Mouse (Mus musculus) stomach, embryonic 15.5 days (tissue): ENCODE data around the gene Nfkbil1. TPM values are rescaled to one million over a fixed set of nuclear protein-coding genes. Genes with fewer than 3 reads are reported as not detected.

Experiments used
- ATAC-seq: fragments of 200-750 bp; cut with Nextera tagmentation; 2 replicates; pipeline ENCODE4 v1.8.0; 2017; ENCODE audit warnings: low read depth, moderate number of reproducible peaks, moderate TSS enrichment; ENCODE audit not compliant: insufficient read depth, low FRiP score
- H3K27ac ChIP-seq: fragments of 300-500 bp; sonication (generic); 2 replicates; pipeline ENCODE4 v1.5.1; 2015; ENCODE audit warnings: mild to moderate bottlenecking, inconsistent platforms
- H3K27me3 ChIP-seq: fragments of 300-500 bp; sonication (generic); replicated peaks from 2 replicates; pipeline ENCODE4 v1.6.1; 2015; ENCODE audit warnings: inconsistent platforms
- H3K36me3 ChIP-seq: fragments of 300-500 bp; sonication (generic); 2 replicates; pipeline ENCODE4 v1.6.1; 2015; ENCODE audit warnings: inconsistent platforms
- H3K4me1 ChIP-seq: fragments of 300-500 bp; sonication (generic); 2 replicates; pipeline ENCODE4 v1.6.1; 2015; ENCODE audit warnings: inconsistent platforms
- H3K4me2 ChIP-seq: fragments of 300-500 bp; sonication (generic); 2 replicates; pipeline ENCODE4 v1.6.1; 2015; ENCODE audit warnings: mild to moderate bottlenecking, inconsistent platforms
- H3K4me3 ChIP-seq: fragments of 300-500 bp; sonication (generic); replicated peaks from 2 replicates; pipeline ENCODE4 v1.5.1; 2015; ENCODE audit warnings: inconsistent platforms
- H3K9ac ChIP-seq: fragments of 300-500 bp; sonication (generic); 2 replicates; pipeline ENCODE4 v1.6.1; 2015; ENCODE audit warnings: inconsistent platforms
- H3K9me3 ChIP-seq: fragments of 300-500 bp; sonication (generic); 2 replicates; pipeline ENCODE4 v1.6.1; 2016; ENCODE audit warnings: inconsistent platforms
- WGBS: fragments of 180-500 bp; shearing (Covaris S2); methylation state at CpG from one replicate; pipeline ENCODE4 v1.1.7; 2015; 5-methylcytosine and 5-hydroxymethylcytosine counted together
- polyA plus RNA-seq: library from polyadenylated mRNA; unstranded; fragments of >200 nt; fragmentation: Nextera tagmentation; extraction: Ambion mirVana; gene quantifications from 2 replicates; pipeline ENCODE4 v1.2.1, GENCODE M21; 2015

Gene Nfkbil1
- polyA plus RNA-seq: 12.5 and 14.1 TPM in 2 replicates

- Histone ChIP-seq H3K4me1 (peaks cover 41% of the 10 kb centered on the region), H3K4me3 (peak within 1 kb of the TSS; percentile 58), H3K9ac (peak within 1 kb of the TSS; percentile 70), H3K4me2 (peak within 1 kb of the TSS; percentile 79), H3K27me3 (no peaks in the 10 kb centered on the region), H3K9me3 (no peaks in the 10 kb centered on the region), H3K27ac (peak within 1 kb of the TSS; percentile 95), H3K36me3 (peaks cover 5% of the 10 kb centered on the region; the same call in 1 of the 2 replicates)
- under 1% methylated on average over 35 of the region's 35 CpGs for WGBS
- peak; percentile 80 for ATAC-seq
Measured at GRCm38 (mm10) chr17:35235614-35236389, at the start of gene Nfkbil1. Gene Nfkbil1 (minus strand): TSS chr17:35235792.

- Histone ChIP-seq H3K9ac (no peak overlapping the region), H3K36me3 (no peaks in the 10 kb centered on the region), H3K4me3 (no peak overlapping the region), H3K27me3 (peaks cover 16% of the 10 kb centered on the region), H3K4me2 (no peak overlapping the region), H3K27ac (no peak overlapping the region), H3K9me3 (no peaks in the 10 kb centered on the region), H3K4me1 (no peaks in the 10 kb centered on the region)
- WGBS: 58% methylated on average over 3 of the region's 3 CpGs
- ATAC-seq: no peak
Measured at GRCm38 (mm10) chr17:35280276-35280675, 44.7 kb upstream of the Nfkbil1 start.

DNA sequence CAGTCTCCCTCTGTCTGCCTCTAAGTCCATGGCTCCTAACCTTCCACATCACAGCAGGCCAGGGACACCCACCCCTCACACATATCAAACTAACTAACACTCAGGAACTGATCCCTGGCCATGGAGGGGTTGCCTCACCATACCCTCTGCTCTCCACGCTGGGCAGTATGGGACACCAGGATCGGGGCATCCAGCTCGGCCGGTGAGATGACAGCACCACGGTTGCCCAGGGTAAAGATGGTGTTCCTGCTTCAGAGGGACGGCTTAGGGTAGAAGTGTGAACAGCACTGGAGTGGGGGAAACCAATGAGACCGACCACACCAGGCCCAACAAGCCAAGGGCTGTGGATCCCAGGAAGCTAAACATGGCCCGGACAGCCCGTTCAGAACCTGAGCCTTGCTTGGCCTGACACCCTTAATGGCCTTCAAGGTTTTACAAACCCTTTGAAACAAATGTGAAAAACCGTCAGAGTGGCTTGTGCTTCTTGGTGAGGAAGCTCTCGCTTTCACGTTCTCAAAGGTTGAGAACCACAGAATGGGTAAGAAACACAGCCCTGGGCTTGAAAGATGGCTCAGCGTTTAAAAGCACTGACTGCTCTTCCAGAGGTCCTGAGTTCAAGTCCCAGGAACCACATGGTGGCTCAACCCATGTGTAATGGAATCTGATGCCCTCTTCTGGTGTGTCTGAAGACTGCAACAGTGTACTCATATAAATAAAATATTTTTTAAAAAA is 43.5 kb upstream of the Nfkbil1 start:
- WGBS: 86% methylated on average over 13 of the region's 13 CpGs

DNA sequence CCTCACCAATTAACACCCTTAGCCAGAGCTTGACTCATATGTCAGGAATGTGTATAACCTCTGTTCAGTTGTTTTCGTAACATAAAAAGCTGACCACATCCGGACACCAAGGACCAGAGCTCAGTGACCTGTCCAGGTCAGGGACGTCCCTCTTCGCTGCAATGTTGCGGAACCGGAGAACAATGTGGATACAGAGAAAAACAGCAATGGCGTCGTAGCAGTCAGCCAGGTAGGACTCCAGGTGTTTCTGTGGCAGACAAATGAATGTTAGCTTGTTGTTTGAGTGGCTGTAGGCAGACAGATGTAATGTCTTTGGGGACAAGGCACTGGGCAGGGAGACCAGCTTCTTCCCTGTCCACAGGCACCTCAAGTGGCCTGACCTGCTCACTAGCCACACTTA is 42.5 kb upstream of the Nfkbil1 start:
- no peaks in the 10 kb centered on the region for H3K9me3 ChIP-seq
- ATAC-seq: no peak
- H3K9ac ChIP-seq: no peak overlapping the region
- no peak overlapping the region for H3K27ac ChIP-seq
- peaks cover 21% of the 10 kb centered on the region for H3K27me3 ChIP-seq
- no peak overlapping the region for H3K4me2 ChIP-seq
- H3K4me3 ChIP-seq: no peak overlapping the region
- no peaks in the 10 kb centered on the region for H3K4me1 ChIP-seq
- H3K36me3 ChIP-seq: no peaks in the 10 kb centered on the region
- 84% methylated on average over 8 of the region's 8 CpGs for whole genome bisulfite sequencing

More for the DNA sequence above, 43.5 kb upstream of the Nfkbil1 start:
- Histone ChIP-seq H3K27me3 (peaks cover 21% of the 10 kb centered on the region), H3K4me1 (no peaks in the 10 kb centered on the region), H3K36me3 (no peaks in the 10 kb centered on the region), H3K4me3 (no peak overlapping the region), H3K9ac (no peak overlapping the region), H3K4me2 (no peak overlapping the region), H3K27ac (no peak overlapping the region), H3K9me3 (no peaks in the 10 kb centered on the region)
- ATAC-seq: no peak

- H3K27ac ChIP-seq: no peak overlapping the region
- H3K9ac ChIP-seq: no peak overlapping the region; the same call in 1 of the 2 replicates
- no peak overlapping the region for H3K4me2 ChIP-seq
- H3K9me3 ChIP-seq: no peaks in the 10 kb centered on the region
- 15% methylated on average over 13 of the region's 13 CpGs for WGBS
- ATAC-seq: no peak
- no peaks in the 10 kb centered on the region for H3K4me1 ChIP-seq
- H3K4me3 ChIP-seq: no peak overlapping the region
- H3K27me3 ChIP-seq: peaks cover 21% of the 10 kb centered on the region
- no peaks in the 10 kb centered on the region for H3K36me3 ChIP-seq
Measured at GRCm38 (mm10) chr17:35276304-35276864, 40.8 kb upstream of the Nfkbil1 start.

DNA sequence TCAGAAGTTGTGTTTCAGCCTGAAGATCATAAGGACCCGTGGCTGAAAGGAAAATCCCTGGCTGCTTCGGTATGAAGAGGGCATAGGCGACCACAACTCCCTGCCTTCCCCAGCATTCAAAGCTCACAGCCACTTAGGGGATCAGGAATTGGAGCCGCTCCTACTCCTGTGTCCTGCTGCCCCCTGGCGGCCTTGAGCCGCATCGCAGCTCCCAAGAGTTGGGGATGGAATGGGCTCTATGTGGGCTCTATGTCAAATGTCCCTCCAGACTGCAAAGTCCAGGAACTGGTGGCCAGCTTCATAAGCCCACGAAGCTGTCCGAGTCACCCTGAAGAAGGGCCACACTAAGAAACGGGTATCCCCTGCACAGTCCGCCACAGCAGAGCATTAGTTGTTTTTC is 39.2 kb upstream of the Nfkbil1 start:
- Histone ChIP-seq H3K9ac (no peak overlapping the region), H3K4me2 (no peak overlapping the region), H3K36me3 (no peaks in the 10 kb centered on the region), H3K27ac (no peak overlapping the region), H3K4me3 (no peak overlapping the region), H3K9me3 (no peaks in the 10 kb centered on the region), H3K4me1 (no peaks in the 10 kb centered on the region), H3K27me3 (peaks cover 21% of the 10 kb centered on the region)
- 3% methylated on average over 11 of the region's 11 CpGs for WGBS
- ATAC-seq: no peak

DNA sequence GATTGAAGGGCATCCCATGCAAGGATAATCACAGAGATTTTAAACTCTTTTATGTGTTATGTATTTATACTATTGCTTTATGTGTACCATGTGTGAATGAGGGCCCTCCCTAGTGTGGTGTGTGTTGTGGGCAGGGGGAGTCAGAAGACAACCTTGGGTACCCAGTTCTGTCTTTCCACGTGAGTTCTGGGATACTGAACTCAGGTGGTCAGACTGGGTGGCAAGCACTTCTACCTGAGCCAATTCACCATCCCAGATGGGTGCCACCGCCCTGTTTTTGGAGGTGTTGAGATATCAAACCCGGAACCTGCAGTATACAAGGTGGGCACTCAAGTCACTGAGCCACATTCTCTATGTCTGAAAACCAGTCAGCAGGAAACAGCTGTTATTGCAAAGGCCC is 36.7 kb upstream of the Nfkbil1 start:
- no peak for ATAC-seq
- H3K4me2 ChIP-seq: no peak overlapping the region

GRCm38 (mm10) chr17:35269653-35270347 is 34.2 kb upstream of the Nfkbil1 start:
- Histone ChIP-seq H3K27ac (no peak overlapping the region), H3K4me2 (no peak overlapping the region), H3K9me3 (no peaks in the 10 kb centered on the region), H3K9ac (no peak overlapping the region), H3K36me3 (no peaks in the 10 kb centered on the region), H3K27me3 (no peaks in the 10 kb centered on the region), H3K4me1 (no peaks in the 10 kb centered on the region), H3K4me3 (no peak overlapping the region)
- ATAC-seq: no peak
- 29% methylated on average over 3 of the region's 3 CpGs for WGBS

More for the DNA sequence above, 36.7 kb upstream of the Nfkbil1 start:
- 62% methylated on average over 3 of the region's 3 CpGs for WGBS
- H3K4me1 ChIP-seq: no peaks in the 10 kb centered on the region
- H3K27me3 ChIP-seq: peaks cover 21% of the 10 kb centered on the region
- H3K27ac ChIP-seq: no peak overlapping the region
- no peaks in the 10 kb centered on the region for H3K9me3 ChIP-seq
- H3K9ac ChIP-seq: no peak overlapping the region
- no peak overlapping the region for H3K4me3 ChIP-seq
- H3K36me3 ChIP-seq: no peaks in the 10 kb centered on the region

GRCm38 (mm10) chr17:35267399-35268086 is 32.0 kb upstream of the Nfkbil1 start:
- Histone ChIP-seq H3K9ac (no peak overlapping the region), H3K9me3 (no peaks in the 10 kb centered on the region), H3K27me3 (0 out of 2 replicates have a peak, but pooled peaks cover 3% of the 10 kb centered on the region), H3K4me1 (no peaks in the 10 kb centered on the region), H3K36me3 (no peaks in the 10 kb centered on the region), H3K4me2 (no peak overlapping the region), H3K4me3 (no peak overlapping the region), H3K27ac (no peak overlapping the region)
- no peak for ATAC-seq
- WGBS: 58% methylated on average over 1 of the region's 1 CpGs

DNA sequence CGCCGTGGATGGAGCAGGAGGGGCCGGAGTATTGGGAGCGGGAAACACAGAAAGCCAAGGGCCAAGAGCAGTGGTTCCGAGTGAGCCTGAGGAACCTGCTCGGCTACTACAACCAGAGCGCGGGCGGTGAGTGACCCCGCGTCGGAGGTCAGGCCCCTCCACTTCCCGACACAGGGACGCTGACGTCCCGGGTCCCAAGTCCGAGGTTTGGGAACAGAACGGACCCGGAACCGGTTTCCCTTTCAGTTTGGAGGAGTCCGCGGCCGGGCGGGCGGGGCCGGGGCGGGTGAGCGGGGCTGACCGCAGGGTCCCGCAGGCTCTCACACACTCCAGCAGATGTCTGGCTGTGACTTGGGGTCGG is 27.9 kb upstream of the Nfkbil1 start:
- 2% methylated on average over 31 of the region's 31 CpGs for WGBS

More for the DNA sequence above, 27.9 kb upstream of the Nfkbil1 start:
- H3K27me3 ChIP-seq: 0 out of 2 replicates have a peak, but pooled peaks cover 3% of the 10 kb centered on the region
- ATAC-seq: peak; percentile 27
- no peak overlapping the region for H3K27ac ChIP-seq
- peak overlapping the region; percentile 69 for H3K4me3 ChIP-seq
- no peaks in the 10 kb centered on the region for H3K36me3 ChIP-seq
- H3K4me1 ChIP-seq: peaks cover 3% of the 10 kb centered on the region; the same call in 1 of the 2 replicates
- H3K9me3 ChIP-seq: no peaks in the 10 kb centered on the region
- H3K9ac ChIP-seq: peak overlapping the region; percentile 75
- peak overlapping the region; percentile 99 for H3K4me2 ChIP-seq
